Mouse (Mus musculus) B cell, adult (primary cell): ENCODE data around the gene Nptn. TPM values are rescaled to one million over a fixed set of nuclear protein-coding genes. Genes with fewer than 3 reads are reported as not detected.

Experiments
- total RNA-seq: library from RNA; stranded (reverse); gene quantifications from 4 replicates; pipeline ENCODE4 v1.2.4, GENCODE M21; 2023; ENCODE audit not compliant: inconsistent age

Nptn gene
- total RNA-seq: 98.8 to 106 TPM (median 104 TPM) in 4 replicates

GRCm38 (mm10) chr9:58581958-58582540 lies at the start of gene Nptn:
TSS of gene Nptn (plus strand) at chr9:58582240.

GRCm38 (mm10) chr9:58554908-58555684 lies 26.9 kb upstream of the Nptn start, which contains the start of gene Cd276:
TSS of gene Cd276 (minus strand) at chr9:58555437.

Other genes starting within 250 kb of the Nptn start
- not detected in 4 replicates for gene Tbc1d21, start 211.8 kb upstream of the Nptn start, total RNA-seq
- 0.77 TPM in 1 of 4 replicates, not detected in the others for gene Insyn1, start 93.6 kb upstream of the Nptn start, total RNA-seq
- 1.1 to 2.7 TPM (median 1.7 TPM) in 4 replicates for gene Cd276, start 26.8 kb upstream of the Nptn start, total RNA-seq
- gene Rec114, start 161.7 kb downstream of the Nptn start, total RNA-seq: not detected in 4 replicates
- not detected in 4 replicates for gene Hcn4, start 241.2 kb downstream of the Nptn start, total RNA-seq